19 mouse cellular contexts compared by ENCODE assay signal in the genomic region with DNA sequence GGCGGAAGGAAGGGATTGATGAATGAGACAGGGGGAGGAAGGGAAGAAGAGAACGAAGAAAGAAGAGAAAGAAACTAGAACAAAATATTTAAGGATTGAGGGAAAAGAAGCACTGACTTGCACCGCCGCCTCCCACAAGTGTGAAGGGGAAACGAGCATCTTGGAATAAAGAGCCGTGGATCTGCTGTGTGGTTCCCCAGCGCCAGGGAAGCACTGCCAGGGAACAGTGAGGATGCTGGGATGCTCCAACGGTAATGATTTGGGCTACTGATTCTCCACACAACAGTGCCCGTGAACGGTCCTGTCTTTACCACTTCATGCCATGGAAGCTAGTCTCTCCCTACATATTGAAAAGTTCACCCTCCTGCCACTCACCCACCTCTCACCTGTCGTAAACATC.
DNase-seq lines count a peak whose midpoint lies in the region; ATAC-seq and TF ChIP-seq lines count a peak whose summit lies in the region.
"Had no signal": no experiment of that assay in that cellular context is flagged by ENCODE, and none has a peak within 500 bp of the region (broad histone marks: within the 10 kb centered on the region; RNA-seq: fewer than 3 reads in every experiment).

No protein-coding gene starts in this region.

- H3K36me3 ChIP-seq in intestine, embryonic 15.5 days: no peaks in the 10 kb centered on the region
- H3K36me3 ChIP-seq: embryonic facial prominence, embryonic 12.5 days; hindbrain, embryonic 15.5 days had no signal

- WGBS in intestine, embryonic 15.5 days: 86% methylated on average over 11 of the region's 11 CpGs

- no peaks in the 10 kb centered on the region for H3K27me3 ChIP-seq in intestine, embryonic 15.5 days (replicated peaks)
- H3K27me3 ChIP-seq: CH12.LX; embryonic facial prominence, embryonic 12.5 days; hindbrain, embryonic 15.5 days; Patski had no signal

- no peak overlapping the region for H3K4me3 ChIP-seq in cortical plate, adult 2 months (ENCODE audit: insufficient read depth, low read length)
- no peak overlapping the region for H3K4me3 ChIP-seq in intestine, embryonic 15.5 days (replicated peaks)
- H3K4me3 ChIP-seq: embryonic facial prominence, embryonic 12.5 days; hindbrain, embryonic 15.5 days had no signal

- TF ChIP-seq CTCF in cortical plate, adult 2 months (IDR thresholded peaks at IDR 0.05; ENCODE audit: extremely low read depth, insufficient read depth, low read length): no peak

- no peak for ATAC-seq in intestine, embryonic 15.5 days
- ATAC-seq: activated CD4-positive, CD25-positive, alpha-beta regulatory T cell, adult 4 months; forebrain, embryonic 16.5 days; intestine, postnatal 0 days; Patski had no signal

- H3K4me2 ChIP-seq in intestine, embryonic 15.5 days (replicated peaks): no peak overlapping the region
- H3K4me2 ChIP-seq: embryonic facial prominence, embryonic 12.5 days; hindbrain, embryonic 15.5 days had no signal

- H3K9ac ChIP-seq in intestine, embryonic 15.5 days: no peak overlapping the region
- H3K9ac ChIP-seq: embryonic facial prominence, embryonic 12.5 days; hindbrain, embryonic 15.5 days had no signal

- intact Hi-C loops in left cerebral cortex, postnatal 4 days (cut with DNase I): no loop called here

- TF ChIP-seq POLR2A in cortical plate, adult 2 months (IDR thresholded peaks at IDR 0.05; ENCODE audit: extremely low read depth, insufficient read depth, low read length): no peak

- no peaks in the 10 kb centered on the region for H3K9me3 ChIP-seq in intestine, embryonic 15.5 days
- H3K9me3 ChIP-seq: embryonic facial prominence, embryonic 12.5 days; hindbrain, embryonic 15.5 days had no signal

- H3K4me1 ChIP-seq in cortical plate, adult 2 months (ENCODE audit: control insufficient read depth, insufficient read depth, low read length): peaks cover 4% of the 10 kb centered on the region; the same call in 1 of the 2 replicates
- no peaks in the 10 kb centered on the region for H3K4me1 ChIP-seq in intestine, embryonic 15.5 days (replicated peaks)
- H3K4me1 ChIP-seq: embryonic facial prominence, embryonic 12.5 days; hindbrain, embryonic 15.5 days had no signal

- peak; percentile 28 to 49 for DNase-seq in frontal cortex, postnatal 36 days (ENCODE audit: low spot score in 2 of 2)
- no peak for DNase-seq in frontal cortex, postnatal 14 days (ENCODE audit: low spot score in 2 of 2)
- peak; percentile 30 to 34 for DNase-seq in left cerebral cortex, adult 18-20 months (ENCODE audit: low spot score in 2 of 2)
- no peak for DNase-seq in left cerebral cortex, postnatal 4 days
- peak; percentile 33 for DNase-seq in right cerebral cortex, postnatal 10 days (ENCODE audit: low spot score in 2 of 2)
- no peak for DNase-seq in right cerebral cortex, postnatal 14 days
- DNase-seq: adrenal gland, postnatal 14 days; cerebellum, adult 2 months; embryo, embryonic 11 days; gastrocnemius, postnatal 14 days had no signal

- 0 out of 2 replicates have a peak overlapping the region, but pooled peaks have one; percentile 32 for H3K27ac ChIP-seq in cortical plate, adult 2 months (ENCODE audit: insufficient read depth, low read length)
- no peak overlapping the region for H3K27ac ChIP-seq in intestine, embryonic 15.5 days
- H3K27ac ChIP-seq: embryonic facial prominence, embryonic 12.5 days; hindbrain, embryonic 15.5 days had no signal

Comparison
In these comparisons a context has a peak if more than half of its experiments do, and no peak if none do; other contexts are left out.
1. DNase-seq: peak in frontal cortex, postnatal 36 days (2 of 2), left cerebral cortex, adult 18-20 months (2 of 2) and right cerebral cortex, postnatal 10 days (2 of 2); none in frontal cortex, postnatal 14 days (0 of 2), left cerebral cortex, postnatal 4 days (single experiment) and right cerebral cortex, postnatal 14 days (single experiment).